Mouse (Mus musculus) gastrocnemius, adult 8-10 months (tissue): ENCODE measurements around the gene 2700081O15Rik. TPM values are rescaled to one million over a fixed set of nuclear protein-coding genes. Genes with fewer than 3 reads are reported as not detected.

Source experiments
- microRNA-seq: library from miRNA; unstranded; fragments of <30 nt; microRNA quantifications from one replicate; pipeline ENCODE4 v1.2.0, GENCODE M21; 2022
- total RNA-seq, 4 experiments: library from RNA; stranded (reverse); gene quantifications; 2 replicates each; pipeline ENCODE4 v1.2.4; 2022

2700081O15Rik gene
- total RNA-seq, 4 experiments from 2014 or later: 3.1 to 4.1 (median 3.8) TPM

Small RNAs within 50 kb of the gene (microRNA-seq; reads per million reads assigned to microRNA genes)
- gene Mir6991: not detected

Other genes with a start within 250 kb of the 2700081O15Rik start
- 10 to 100 TPM; 39.9 to 54.3 (median 43.5) TPM for gene Otub1, start 211.3 kb upstream of the 2700081O15Rik start, total RNA-seq
- 100 to 1,000 TPM in 1 of 4 experiments, 10 to 100 TPM in 3; 68.4 to 103 (median 82.9) TPM for gene Cox8a, start 200.0 kb upstream of the 2700081O15Rik start, total RNA-seq
- 10 to 100 TPM in 3 of 4 experiments, 1 to 10 TPM in 1; 9.2 to 12.4 (median 11.2) TPM for gene Naa40, start 176.4 kb upstream of the 2700081O15Rik start, total RNA-seq
- gene Rcor2, start 150.3 kb upstream of the 2700081O15Rik start, total RNA-seq: 1 to 10 TPM; 1.8 to 4.2 (median 2.1) TPM
- 10 to 100 TPM; 31.8 to 40.1 (median 35.2) TPM for gene Mark2, start 75.8 kb upstream of the 2700081O15Rik start, total RNA-seq
- gene Spindoc, start 34.6 kb upstream of the 2700081O15Rik start, total RNA-seq: 1 to 10 TPM; 6.8 to 8.6 (median 7.3) TPM
- gene Rtn3, start 65.7 kb downstream of the 2700081O15Rik start, total RNA-seq: 10 to 100 TPM; 26.8 to 30.2 (median 27.1) TPM
- 1 to 10 TPM; 5.6 to 8.0 (median 7.1) TPM for gene Atl3, start 76.4 kb downstream of the 2700081O15Rik start, total RNA-seq
- 100 to 1,000 TPM in 2 of 4 experiments, 10 to 100 TPM in 2; 97.9 to 127 (median 108) TPM for gene Pla2g16, start 139.8 kb downstream of the 2700081O15Rik start, total RNA-seq
- 1 to 10 TPM in 2 of 4 experiments, under 1 TPM in 2; 0.46 to 2.0 (median 1.2) TPM for gene Lgals12, start 189.6 kb downstream of the 2700081O15Rik start, total RNA-seq
- gene Hrasls5, start 194.9 kb downstream of the 2700081O15Rik start, total RNA-seq: not detected